Mouse (Mus musculus): Measurements from ENCODE around the gene Dhx16.

DNA sequence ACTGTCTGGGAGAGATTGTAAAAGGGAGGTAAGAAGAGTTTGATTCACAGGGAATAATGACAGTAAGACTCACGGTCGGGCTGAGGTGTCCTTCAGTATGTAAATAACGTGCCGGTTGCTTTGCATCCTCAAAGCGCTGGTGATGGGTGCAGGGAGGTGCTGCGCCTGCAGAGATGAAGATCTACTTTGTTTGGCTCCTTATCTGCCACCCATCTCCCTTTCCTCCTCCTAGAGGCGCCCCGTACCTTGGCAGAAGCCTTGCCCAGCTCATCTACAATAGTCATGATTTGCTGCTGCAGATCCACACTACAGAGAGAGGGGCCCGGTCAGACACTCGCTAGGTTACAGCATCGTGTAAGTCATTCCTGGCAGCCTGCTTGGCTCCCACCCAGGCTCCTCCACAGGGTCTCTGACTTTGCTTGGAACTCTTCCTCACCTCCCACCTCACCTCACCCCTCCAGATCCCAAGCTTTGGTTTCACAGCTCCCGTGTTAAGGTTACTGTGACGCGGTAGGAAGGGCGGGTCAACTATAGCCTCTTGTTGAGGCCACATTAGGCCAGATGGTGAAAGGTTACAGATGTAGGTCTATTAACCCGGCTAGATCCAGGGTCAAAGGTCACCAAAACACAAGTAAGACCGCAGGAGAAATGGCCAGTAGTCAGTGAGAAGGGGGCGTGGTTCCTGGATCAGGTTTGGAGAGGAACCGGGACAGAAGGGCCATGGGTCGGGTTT lies 29.7 kb downstream of the Dhx16 start:
- TF ChIP-seq POLR2A (IDR thresholded peaks at IDR 0.05; ENCODE audit: control insufficient read depth in 1 of 2, insufficient read depth in 1 of 2, low read depth in 1 of 2, low read length in 2 of 2, poor library complexity in 1 of 2) (no peak), CHD1 (IDR thresholded peaks at IDR 0.05; ENCODE audit: low read depth, low read length) (no peak), EP300 (IDR thresholded peaks at IDR 0.05; ENCODE audit: low read depth in 1 of 2, low read length in 2 of 2) (no peak), MAZ (IDR thresholded peaks at IDR 0.05; ENCODE audit: low read depth, low read length) (no peak), CTCF (IDR thresholded peaks at IDR 0.05 in 2 of 3, conservative IDR thresholded peaks at IDR 0.05 in 1 of 3; ENCODE audit: control insufficient read depth in 1 of 3, insufficient read depth in 1 of 3, low read depth in 2 of 3, low read length in 3 of 3, poor library complexity in 1 of 3, severe bottlenecking in 1 of 3) (no peak), USF1 (IDR thresholded peaks at IDR 0.05; ENCODE audit: low read depth, low read length) (no peak), SMC3 (IDR thresholded peaks at IDR 0.05; ENCODE audit: low read depth, low read length) (no peak), ZC3H11A (IDR thresholded peaks at IDR 0.05; ENCODE audit: low read depth, low read length) (no peak), MAX (IDR thresholded peaks at IDR 0.05; ENCODE audit: low read length) (no peak)
